Mouse (Mus musculus) kidney, adult 2 months (tissue): ENCODE results near the gene Zfp52.

Experiments used
- CTCF ChIP-seq: fragments of 200-500 bp; conservative IDR thresholded peaks from 2 replicates; pipeline ENCODE4 v1.5.1; 2011; ENCODE audit warnings: low read depth, mild to moderate bottlenecking, control low read depth, low read length, moderate library complexity, mixed read lengths; ENCODE audit not compliant: insufficient read depth, insufficient read length
- POLR2A ChIP-seq: fragments of 200-500 bp; IDR thresholded peaks from one replicate; pipeline ENCODE4 v1.6.1; 2011; ENCODE audit warnings: low read depth, low read length, control low read depth

DNA sequence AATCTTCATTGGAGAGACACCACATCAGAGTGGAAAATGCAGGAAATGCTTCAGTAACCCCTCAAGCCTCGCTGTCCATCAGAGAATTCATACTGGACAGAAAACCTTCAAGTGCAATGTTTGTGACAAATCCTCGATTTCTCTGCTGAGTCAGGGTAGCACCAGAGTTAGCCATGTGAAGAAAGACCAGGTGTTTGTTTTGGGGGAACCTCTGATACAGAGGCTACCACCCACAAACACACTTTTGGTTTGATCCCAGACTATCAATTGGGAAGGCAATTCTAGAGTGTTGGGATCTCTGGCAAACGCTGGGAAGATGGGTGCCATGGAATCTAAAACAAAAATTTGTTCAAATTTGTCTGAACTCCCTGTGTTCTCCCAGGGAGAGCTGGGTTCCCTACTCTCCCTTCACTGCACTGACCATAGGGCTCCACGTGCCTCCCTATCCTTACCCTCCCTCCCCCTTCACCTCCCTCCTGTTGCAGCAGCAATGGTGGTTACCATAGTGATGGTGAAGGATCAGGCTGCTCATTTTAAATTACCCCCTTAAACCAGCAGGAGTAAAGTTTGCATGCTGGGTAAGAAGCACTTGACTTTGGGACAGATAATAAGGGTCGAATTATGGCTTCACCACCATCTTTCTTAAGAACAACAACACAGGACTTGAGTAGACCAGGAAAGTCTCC lies 4.6 kb upstream of the Zfp52 start:
- no peak for TF ChIP-seq CTCF
- no peak for TF ChIP-seq POLR2A
